Mouse (Mus musculus): Measurements from ENCODE around the gene Tnk2.

Gene Tnk2

GRCm38 (mm10) chr16:32688770-32689169 lies 45.1 kb downstream of the Tnk2 start:
- no peak for DNase-seq (ENCODE audit: low read depth, low spot score)
- H3K36me3 ChIP-seq (ENCODE audit: control insufficient read depth, insufficient read depth, low read length, poor library complexity, severe bottlenecking), result no peaks in the 10 kb centered on the region
- no peaks in the 10 kb centered on the region; the same call in 1 of the 2 replicates for H3K27me3 ChIP-seq (ENCODE audit: control insufficient read depth, insufficient read depth, low read length, poor library complexity, severe bottlenecking)

- Histone ChIP-seq H3K36me3 (ENCODE audit: control insufficient read depth, insufficient read depth, low read length, poor library complexity, severe bottlenecking) (no peaks in the 10 kb centered on the region), H3K27me3 (ENCODE audit: control insufficient read depth, insufficient read depth, low read length, poor library complexity, severe bottlenecking) (no peaks in the 10 kb centered on the region; the same call in 1 of the 2 replicates)
- DNase-seq (ENCODE audit: low read depth, low spot score), result peak; percentile 83
These were observed 45.8 kb downstream of the Tnk2 start for GRCm38 (mm10) chr16:32689501-32689900.

GRCm38 (mm10) chr16:32696841-32697464 lies 53.3 kb downstream of the Tnk2 start:
- Histone ChIP-seq H3K36me3 (ENCODE audit: control insufficient read depth, insufficient read depth, low read length, poor library complexity, severe bottlenecking) (no peaks in the 10 kb centered on the region), H3K27me3 (ENCODE audit: control insufficient read depth, insufficient read depth, low read length, poor library complexity, severe bottlenecking) (no peaks in the 10 kb centered on the region; the same call in 1 of the 2 replicates)
- DNase-seq (ENCODE audit: low read depth, low spot score), result peak; percentile 67

- Histone ChIP-seq H3K36me3 (ENCODE audit: control insufficient read depth, insufficient read depth, low read length, poor library complexity, severe bottlenecking) (no peaks in the 10 kb centered on the region), H3K27me3 (ENCODE audit: control insufficient read depth, insufficient read depth, low read length, poor library complexity, severe bottlenecking) (no peaks in the 10 kb centered on the region; the same call in 1 of the 2 replicates)
- peak; percentile 24 for DNase-seq (ENCODE audit: low read depth, low spot score)
These were observed 54.2 kb downstream of the Tnk2 start for GRCm38 (mm10) chr16:32697665-32698446.

GRCm38 (mm10) chr16:32698550-32698949 lies 54.9 kb downstream of the Tnk2 start:
- Histone ChIP-seq H3K27me3 (ENCODE audit: control insufficient read depth, insufficient read depth, low read length, poor library complexity, severe bottlenecking) (no peaks in the 10 kb centered on the region; the same call in 1 of the 2 replicates), H3K36me3 (ENCODE audit: control insufficient read depth, insufficient read depth, low read length, poor library complexity, severe bottlenecking) (no peaks in the 10 kb centered on the region)
- no peak for DNase-seq (ENCODE audit: low read depth, low spot score)

- no peaks in the 10 kb centered on the region for H3K27me3 ChIP-seq (ENCODE audit: control insufficient read depth, insufficient read depth, low read length, poor library complexity, severe bottlenecking)
- H3K36me3 ChIP-seq (ENCODE audit: control insufficient read depth, insufficient read depth, low read length, poor library complexity, severe bottlenecking), result no peaks in the 10 kb centered on the region
- DNase-seq (ENCODE audit: low read depth, low spot score), result no peak
These were observed 59.7 kb downstream of the Tnk2 start for GRCm38 (mm10) chr16:32703312-32703912.

GRCm38 (mm10) chr16:32705606-32706005 lies 61.9 kb downstream of the Tnk2 start:
- Histone ChIP-seq H3K27me3 (ENCODE audit: control insufficient read depth, insufficient read depth, low read length, poor library complexity, severe bottlenecking) (no peaks in the 10 kb centered on the region), H3K36me3 (ENCODE audit: control insufficient read depth, insufficient read depth, low read length, poor library complexity, severe bottlenecking) (no peaks in the 10 kb centered on the region)
- DNase-seq (ENCODE audit: low read depth, low spot score), result no peak

- no peaks in the 10 kb centered on the region for H3K36me3 ChIP-seq (ENCODE audit: control insufficient read depth, insufficient read depth, low read length, poor library complexity, severe bottlenecking)
- DNase-seq (ENCODE audit: low read depth, low spot score), result no peak
- no peaks in the 10 kb centered on the region for H3K27me3 ChIP-seq (ENCODE audit: control insufficient read depth, insufficient read depth, low read length, poor library complexity, severe bottlenecking)
These were observed 63.6 kb downstream of the Tnk2 start for GRCm38 (mm10) chr16:32707111-32707823.

- Histone ChIP-seq H3K36me3 (ENCODE audit: control insufficient read depth, insufficient read depth, low read length, poor library complexity, severe bottlenecking) (no peaks in the 10 kb centered on the region), H3K27me3 (ENCODE audit: control insufficient read depth, insufficient read depth, low read length, poor library complexity, severe bottlenecking) (no peaks in the 10 kb centered on the region)
- DNase-seq (ENCODE audit: low read depth, low spot score), result no peak
These were observed 64.3 kb downstream of the Tnk2 start for GRCm38 (mm10) chr16:32707824-32708456.

- H3K27me3 ChIP-seq (ENCODE audit: control insufficient read depth, insufficient read depth, low read length, poor library complexity, severe bottlenecking), result no peaks in the 10 kb centered on the region
- DNase-seq (ENCODE audit: low read depth, low spot score), result no peak
These were observed 64.9 kb downstream of the Tnk2 start for GRCm38 (mm10) chr16:32708457-32709033.

GRCm38 (mm10) chr16:32709116-32709515 lies 65.4 kb downstream of the Tnk2 start:
- Histone ChIP-seq H3K36me3 (ENCODE audit: control insufficient read depth, insufficient read depth, low read length, poor library complexity, severe bottlenecking) (no peaks in the 10 kb centered on the region), H3K27me3 (ENCODE audit: control insufficient read depth, insufficient read depth, low read length, poor library complexity, severe bottlenecking) (no peaks in the 10 kb centered on the region)
- DNase-seq (ENCODE audit: low read depth, low spot score), result no peak

More at GRCm38 (mm10) chr16:32708457-32709033, 64.9 kb downstream of the Tnk2 start:
- H3K36me3 ChIP-seq (ENCODE audit: control insufficient read depth, insufficient read depth, low read length, poor library complexity, severe bottlenecking), result no peaks in the 10 kb centered on the region

GRCm38 (mm10) chr16:32710426-32711070 lies 66.9 kb downstream of the Tnk2 start:
- Histone ChIP-seq H3K36me3 (ENCODE audit: control insufficient read depth, insufficient read depth, low read length, poor library complexity, severe bottlenecking) (no peaks in the 10 kb centered on the region), H3K27me3 (ENCODE audit: control insufficient read depth, insufficient read depth, low read length, poor library complexity, severe bottlenecking) (no peaks in the 10 kb centered on the region)
- DNase-seq (ENCODE audit: low read depth, low spot score), result no peak

GRCm38 (mm10) chr16:32712202-32712601 lies 68.5 kb downstream of the Tnk2 start:
- H3K27me3 ChIP-seq (ENCODE audit: control insufficient read depth, insufficient read depth, low read length, poor library complexity, severe bottlenecking), result no peaks in the 10 kb centered on the region
- DNase-seq (ENCODE audit: low read depth, low spot score), result no peak
- no peaks in the 10 kb centered on the region for H3K36me3 ChIP-seq (ENCODE audit: control insufficient read depth, insufficient read depth, low read length, poor library complexity, severe bottlenecking)

Data from splenic B cell, adult 2 months (primary cell).